Mouse (Mus musculus) liver, embryonic 14.5 days (tissue): ENCODE measurements around the gene Prss38.

Experiments used
- CTCF ChIP-seq: IDR thresholded peaks from 2 replicates; pipeline ENCODE4 v1.5.1; 2016; ENCODE audit warnings: antibody characterized with exemption, low read depth, control low read depth
- EP300 ChIP-seq: IDR thresholded peaks from 2 replicates; pipeline ENCODE4 v1.6.1; 2016; ENCODE audit warnings: antibody characterized with exemption, low read depth

DNA sequence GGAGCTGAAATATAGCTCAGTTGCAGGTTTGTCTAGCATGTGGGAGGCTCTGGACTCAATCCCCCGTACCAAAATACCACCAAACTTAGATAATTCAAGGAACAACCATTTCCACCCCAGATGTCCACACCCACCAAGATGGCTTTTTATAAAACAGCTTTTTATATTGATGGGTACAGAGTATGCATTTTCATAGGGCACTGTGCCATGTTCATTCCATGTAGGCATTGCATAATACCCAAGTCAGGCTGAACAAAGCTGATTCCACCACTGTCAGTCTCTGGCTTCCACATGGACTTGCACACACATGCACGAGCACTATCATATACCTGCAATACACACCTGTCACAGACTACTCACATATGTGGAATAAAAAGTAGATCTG, 36.7 kb downstream of the Prss38 start:
- no peak for TF ChIP-seq CTCF
- TF ChIP-seq EP300: no peak
